Mouse (Mus musculus): ENCODE data around the gene Mindy1. TPM values are rescaled to one million over a fixed set of nuclear protein-coding genes. Genes with fewer than 3 reads are reported as not detected.
A peak's percentile ranks its signal among the peaks of the same experiment; 100 is the strongest.

Gene Mindy1
- total RNA-seq, 2 experiments from 2014 or later: 127 to 130 TPM

DNA sequence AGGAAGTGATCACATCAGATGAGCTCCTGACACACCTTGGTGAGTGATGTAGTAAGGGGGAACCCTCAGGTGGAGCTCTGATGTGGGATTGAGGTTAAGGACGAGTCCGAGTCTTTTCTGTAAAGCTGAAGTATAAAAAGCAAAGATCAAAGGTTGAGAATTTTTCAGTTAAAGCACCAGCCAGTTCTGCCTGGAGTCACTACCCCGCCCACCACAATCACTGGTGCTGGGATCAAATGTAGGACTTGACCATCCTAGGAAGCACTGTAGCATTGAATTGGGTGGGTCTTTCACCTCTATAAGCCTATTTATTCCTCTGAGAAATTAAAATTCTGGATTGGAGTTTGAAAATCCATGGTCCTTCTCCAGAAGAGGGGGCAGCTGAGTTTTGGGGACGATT is 9.9 kb downstream of the Mindy1 start:
- DNase-seq (ENCODE audit: low spot score in 2 of 2): no peak

DNA sequence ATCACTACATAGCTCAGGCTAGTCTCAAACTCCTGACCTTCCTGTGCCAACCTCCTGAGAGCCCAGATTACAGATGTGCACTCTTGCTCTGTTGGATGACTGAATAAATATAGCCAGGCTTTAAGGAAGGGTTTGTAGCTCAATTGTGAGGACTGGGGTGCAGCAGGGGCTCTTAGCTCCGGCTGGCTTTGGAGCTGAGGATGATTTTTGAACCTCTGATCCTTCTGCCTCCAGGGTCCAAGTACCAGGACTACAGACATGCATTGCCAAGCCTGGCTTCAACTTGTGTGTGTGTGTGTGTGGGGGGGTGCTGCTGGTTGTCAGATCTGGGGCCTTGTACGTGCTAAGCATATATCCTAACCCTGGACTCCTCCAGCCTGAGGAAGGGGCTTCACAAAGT is 11.8 kb downstream of the Mindy1 start:
- DNase-seq (ENCODE audit: low spot score in 2 of 2): no peak

DNA sequence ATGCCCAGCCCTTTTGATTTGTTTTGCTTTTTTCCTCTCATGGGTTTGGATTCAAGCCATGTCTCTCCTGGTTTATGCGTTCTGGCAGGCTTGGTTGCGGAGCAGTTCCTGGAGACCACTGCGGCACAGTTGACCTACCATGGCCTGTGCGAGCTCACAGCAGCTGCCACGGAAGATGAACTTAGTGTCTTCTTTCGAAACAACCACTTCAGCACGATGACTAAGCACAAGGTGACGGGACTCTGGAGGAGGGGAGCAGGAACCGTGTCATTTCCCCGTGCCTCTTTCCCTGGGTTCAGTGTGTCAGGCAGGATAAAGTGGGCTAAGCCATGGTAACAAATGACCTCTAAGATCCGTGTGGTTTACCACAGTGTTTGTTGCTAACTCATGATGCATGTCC is 12.4 kb downstream of the Mindy1 start:
- DNase-seq (ENCODE audit: low spot score in 2 of 2): no peak

DNA sequence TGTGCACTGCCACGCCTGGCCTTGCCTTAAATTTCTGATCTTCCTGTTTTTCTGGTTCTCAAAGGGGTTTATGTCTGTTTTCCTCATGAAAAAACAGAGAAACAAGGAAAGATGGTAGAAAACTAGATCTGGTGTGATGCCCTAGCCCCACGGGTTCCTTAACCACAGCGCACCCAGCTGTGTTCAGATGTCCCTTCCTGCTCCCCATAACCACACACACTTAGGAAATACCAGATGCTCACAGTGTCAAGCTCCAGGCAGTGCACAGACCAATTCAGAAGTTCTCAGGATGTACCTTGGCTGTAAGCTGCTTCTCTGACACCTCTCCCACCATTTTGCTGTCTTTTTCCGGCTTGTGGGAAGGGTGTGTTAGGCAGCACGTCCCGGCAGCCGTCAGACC is 13.2 kb downstream of the Mindy1 start:
- DNase-seq (ENCODE audit: low spot score in 2 of 2): no peak

DNA sequence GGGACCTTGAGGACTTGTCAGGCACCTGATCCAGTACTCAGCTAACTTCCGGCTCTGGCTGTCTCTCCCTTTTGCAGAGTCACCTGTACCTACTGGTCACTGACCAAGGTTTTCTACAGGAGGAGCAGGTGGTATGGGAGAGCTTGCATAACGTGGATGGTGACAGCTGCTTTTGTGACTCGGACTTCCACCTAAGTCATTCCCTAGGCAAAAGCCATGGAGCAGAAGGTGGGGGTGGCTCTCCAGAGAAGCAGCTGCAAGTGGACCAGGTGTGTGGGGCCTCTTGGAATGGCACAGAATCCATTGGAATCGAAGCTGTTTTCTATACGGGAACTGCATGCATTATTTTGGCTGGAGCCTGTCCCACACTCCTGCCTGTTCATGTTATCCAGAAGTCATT is 13.6 kb downstream of the Mindy1 start:
- DNase-seq (ENCODE audit: low spot score in 2 of 2): no peak

DNA sequence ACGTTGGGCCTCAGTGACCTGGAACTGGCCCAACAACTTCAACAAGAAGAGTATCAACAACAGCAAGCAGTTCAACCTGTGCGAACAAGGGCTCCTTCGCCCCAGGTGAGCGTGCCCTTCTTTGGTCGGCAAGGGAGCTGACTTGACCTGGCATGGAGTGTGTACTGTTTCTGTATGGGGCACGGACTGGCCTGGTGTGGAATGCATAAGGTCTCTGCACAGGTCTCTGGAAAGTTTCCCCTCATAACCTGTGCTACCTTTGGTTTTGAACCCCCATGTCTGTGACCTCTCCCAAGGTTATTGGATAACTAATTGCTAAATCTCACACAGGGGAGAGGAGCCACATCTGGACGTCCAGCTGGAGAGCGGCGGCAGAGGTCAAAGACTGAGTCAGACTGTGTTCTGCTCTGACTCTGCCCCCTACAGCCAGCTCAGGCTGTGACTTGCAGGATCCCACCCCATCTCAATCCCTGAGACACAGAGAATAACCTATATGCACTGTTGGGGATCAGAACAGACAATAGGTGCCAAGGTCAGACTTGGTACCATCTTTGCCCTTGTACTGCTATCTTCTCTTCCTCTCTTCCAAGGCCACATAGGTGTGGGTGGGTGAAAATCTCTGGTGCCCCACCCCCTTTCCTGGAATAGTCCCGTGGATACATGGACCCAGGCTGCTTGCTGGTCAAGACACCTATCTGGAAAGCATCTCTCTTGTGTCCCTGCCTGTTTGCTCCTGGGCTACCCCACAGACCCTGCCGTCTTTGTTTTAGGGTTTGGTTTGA is 14.4 kb downstream of the Mindy1 start:
- DNase-seq (ENCODE audit: low spot score in 2 of 2): no peak

DNA sequence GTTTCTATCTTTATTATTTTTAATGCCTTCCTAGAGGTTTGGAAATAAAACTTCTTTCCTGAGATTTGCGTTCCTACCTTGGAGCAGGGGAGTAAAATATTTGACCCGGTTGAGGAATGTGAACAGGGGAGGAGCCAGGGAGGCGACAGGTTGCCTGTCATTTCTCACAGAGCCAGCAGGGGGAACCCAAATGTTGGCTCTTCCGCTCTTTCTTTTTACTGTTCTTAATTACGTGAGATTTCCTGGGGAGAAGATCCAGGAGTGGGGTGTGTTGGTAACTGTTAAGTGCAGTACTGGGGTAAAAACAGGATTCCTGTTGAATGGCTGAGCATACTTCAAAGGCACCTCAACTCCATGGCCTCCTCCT is 14.9 kb downstream of the Mindy1 start:
- DNase-seq (ENCODE audit: low spot score in 2 of 2): no peak

DNA sequence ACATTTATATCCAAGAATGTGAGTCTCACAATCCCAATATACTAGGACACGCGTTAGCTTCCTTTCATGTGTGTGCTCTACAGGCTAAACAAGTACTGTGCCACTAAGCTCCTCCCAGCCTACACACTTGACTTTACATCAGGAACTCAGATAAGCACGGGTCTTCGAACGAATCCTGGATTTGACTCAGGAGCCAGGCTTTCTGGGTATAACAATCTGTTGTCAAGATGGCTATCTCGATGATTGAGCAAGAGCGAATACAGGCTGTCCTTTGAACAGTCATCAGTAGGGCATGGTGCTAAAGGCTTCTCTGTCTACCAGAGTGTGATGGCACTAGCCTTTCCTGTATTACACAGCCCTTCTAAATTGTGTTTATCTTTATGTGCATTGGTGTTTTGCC is 16.9 kb downstream of the Mindy1 start:
- no peak for DNase-seq (ENCODE audit: low spot score in 2 of 2)

DNA sequence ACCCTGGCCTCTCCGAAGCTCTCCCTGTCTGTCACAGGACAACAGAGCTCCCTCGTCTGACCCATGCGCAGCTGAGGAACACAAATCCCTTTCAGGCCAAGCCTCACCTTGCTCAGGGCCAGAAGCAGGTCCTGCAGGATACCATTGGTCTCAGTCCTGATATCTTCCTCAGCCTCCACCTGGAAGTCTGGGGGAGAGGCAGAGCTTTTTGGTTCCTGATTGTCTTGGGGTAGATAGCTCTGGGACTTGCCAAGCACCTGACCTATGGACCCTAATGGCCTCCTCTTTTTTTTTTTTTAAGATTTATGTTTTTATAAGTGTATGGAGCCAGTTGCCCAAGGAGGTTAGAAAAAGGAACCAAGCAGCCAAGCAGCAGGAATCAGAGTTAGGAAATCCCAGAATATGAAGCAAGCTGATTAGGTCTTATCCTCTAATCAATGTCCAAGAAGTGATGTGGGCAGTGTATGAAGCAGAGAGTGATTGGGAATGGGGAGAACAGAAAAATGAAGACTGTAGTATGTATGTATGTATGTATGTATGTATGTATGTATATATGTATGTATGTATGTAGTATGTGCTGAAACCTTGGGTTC is 20.2 kb downstream of the Mindy1 start:
- no peak for DNase-seq (ENCODE audit: low spot score in 2 of 2)

DNA sequence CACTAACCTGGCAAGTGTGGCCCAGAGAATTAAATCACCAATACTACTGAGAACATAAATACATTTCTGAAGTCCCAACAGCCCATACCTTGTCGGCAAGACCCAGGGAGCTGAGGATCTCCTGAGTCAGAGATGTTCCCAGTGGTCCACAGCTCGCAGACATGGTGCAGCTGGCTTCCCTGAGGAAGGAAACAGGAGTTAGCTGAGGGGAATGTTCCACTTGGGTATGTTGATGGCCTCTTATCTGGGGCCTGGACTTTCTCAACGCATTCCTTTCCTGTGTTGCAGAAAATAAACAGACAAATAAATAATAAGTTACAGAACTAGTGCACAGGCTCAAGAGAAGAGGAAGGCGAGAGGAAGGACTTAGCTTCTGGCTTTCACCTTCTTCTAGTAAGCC is 25.1 kb downstream of the Mindy1 start:
- no peak for DNase-seq (ENCODE audit: low spot score in 2 of 2)

DNA sequence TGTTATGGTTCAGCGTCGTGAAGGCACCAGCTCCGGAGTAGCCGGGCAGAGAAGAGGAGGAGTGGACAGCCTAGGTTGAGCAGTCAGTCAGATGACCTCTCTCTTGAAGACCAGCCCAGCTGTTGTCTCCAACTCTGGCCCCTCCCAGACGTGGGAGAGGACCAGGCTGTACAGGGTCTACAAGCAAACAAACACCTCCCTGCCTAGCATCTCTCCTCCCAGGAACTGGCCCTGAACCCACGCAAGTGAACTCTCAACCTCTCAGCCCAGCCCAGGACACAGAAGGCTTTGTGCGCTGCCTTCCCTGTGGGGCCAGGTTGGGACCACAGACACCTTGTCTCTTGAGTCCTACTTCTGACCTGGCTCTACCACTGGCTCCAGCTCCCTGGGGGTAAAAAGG is 26.0 kb downstream of the Mindy1 start, which contains the start of gene Anxa9:
Anxa9 (minus strand) TSS at position 77 of the 400 bp plus-strand sequence.
- no peak for DNase-seq (ENCODE audit: low spot score in 2 of 2)

DNA sequence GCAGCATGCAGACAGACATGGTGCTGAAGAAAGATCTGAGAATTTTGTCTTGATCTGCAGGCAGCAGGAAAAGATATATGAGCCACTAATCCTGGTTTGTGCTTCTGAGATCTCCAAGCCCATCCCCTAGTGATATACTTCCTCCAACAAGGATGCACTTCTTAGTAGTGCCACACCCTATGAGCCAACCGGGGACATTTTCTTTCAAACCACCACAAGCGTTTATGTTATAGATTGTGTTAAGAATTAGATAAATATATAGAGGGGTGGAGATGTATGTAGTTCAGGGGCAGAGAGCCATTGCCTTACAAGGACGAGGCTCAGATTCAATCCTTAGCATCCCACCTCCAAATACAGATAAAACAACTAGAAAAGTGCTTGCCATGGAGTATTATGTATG is 29.4 kb downstream of the Mindy1 start:
- no peak for DNase-seq (ENCODE audit: low spot score in 2 of 2)

DNA sequence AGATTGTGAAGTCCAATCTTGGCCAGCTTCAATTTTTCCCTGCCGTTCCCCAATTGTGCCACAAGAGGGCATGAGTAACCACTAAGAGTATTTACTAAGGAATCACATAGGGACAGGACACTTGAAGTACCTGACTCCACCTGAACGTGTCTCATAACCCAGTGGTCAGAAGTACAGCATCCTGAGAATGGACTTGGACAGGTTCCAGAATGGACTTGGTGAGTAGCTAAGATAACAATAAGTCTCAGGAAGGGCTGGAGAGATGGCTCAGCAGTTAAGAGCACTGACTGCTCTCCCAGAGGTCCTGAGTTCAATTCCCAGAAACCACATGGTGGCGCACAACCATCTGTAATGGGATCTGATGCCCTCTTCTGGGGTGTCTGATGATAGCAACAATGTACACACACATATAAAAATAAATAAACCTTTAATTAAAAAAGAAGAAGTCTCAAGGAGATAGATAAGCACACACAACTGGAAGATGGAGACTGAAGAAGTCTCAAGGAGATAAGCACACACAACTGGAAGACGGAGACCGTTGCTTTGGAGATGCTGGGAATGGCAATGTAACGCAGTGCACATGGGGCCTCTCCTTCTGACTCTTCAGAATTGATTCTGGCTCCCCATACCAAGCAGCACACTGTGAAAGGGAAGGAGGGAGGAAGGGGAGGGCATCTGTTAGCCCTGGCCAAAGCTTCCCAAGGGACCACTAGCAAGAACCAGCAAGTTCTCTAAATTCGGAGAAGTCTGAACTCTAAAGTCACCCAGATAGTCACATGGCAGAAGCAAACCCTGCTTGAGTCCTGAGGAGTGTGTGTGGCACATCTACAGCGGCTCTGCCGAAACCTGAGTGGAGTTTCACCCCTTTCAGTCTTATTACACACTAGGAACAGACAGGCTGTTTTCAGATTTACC is 30.1 kb downstream of the Mindy1 start:
- peak in 1 of 2 experiments; percentile 62 for DNase-seq (ENCODE audit: low spot score in 2 of 2)

DNA sequence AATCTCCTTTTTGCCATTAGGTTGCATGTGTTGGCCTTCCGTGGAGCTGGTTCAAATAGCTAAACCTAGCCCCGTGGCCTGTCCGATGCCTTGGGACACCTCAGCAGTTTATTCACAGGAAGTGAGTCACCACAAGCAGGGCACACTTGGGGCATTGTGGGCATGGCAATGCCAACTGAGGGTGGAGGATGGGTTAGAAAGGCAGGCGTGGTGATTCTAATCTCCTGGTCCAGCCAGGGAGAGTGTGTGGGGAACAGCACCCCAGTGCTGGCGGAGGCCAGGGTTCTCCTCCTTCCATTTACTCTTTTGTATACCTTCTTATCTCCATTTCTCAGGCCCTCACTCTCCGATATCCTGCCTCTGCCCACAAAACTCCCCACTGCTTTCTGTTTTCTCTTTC is 31.5 kb downstream of the Mindy1 start:
- DNase-seq (ENCODE audit: low spot score in 2 of 2): no peak

DNA sequence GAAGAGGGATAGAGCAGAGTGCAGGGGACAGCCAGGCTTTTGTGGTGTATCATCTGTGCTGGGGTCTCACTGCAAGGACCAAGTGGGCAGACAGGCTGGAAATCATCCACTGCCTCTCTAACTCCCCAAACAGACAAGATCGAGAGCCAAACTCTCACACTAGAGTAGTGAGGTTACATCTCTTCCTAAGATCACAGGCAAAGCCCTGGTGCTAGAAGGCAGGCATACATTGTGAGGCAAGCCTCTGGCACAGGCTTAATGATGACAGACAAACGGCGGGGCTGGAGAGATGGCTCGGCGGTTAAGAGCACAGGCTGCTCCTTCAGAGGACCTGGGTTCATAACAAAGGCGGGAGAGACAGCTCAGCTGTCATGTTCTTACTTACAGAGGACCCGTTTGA is 32.3 kb downstream of the Mindy1 start:
- no peak for DNase-seq (ENCODE audit: low spot score in 2 of 2)

DNA sequence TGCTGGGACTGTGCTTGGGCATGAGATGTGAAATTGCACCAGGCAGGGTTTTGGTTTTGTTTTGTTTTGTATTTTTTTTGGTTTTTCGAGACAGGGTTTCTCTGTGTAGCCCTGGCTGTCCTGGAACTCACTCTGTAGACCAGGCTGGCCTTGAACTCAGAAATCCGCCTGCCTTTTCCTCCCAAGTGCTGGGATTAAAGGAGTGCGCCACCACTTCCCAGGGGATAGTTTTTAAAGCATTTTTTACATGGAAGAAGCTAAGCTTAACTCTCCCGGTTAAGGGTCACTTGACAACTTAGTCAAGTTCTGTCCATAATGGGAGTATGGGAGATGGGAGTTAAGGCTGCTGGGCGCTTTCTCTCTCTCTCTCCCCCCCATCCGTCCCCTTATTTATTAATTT is 32.9 kb downstream of the Mindy1 start:
- no peak for DNase-seq (ENCODE audit: low spot score in 2 of 2)

DNA sequence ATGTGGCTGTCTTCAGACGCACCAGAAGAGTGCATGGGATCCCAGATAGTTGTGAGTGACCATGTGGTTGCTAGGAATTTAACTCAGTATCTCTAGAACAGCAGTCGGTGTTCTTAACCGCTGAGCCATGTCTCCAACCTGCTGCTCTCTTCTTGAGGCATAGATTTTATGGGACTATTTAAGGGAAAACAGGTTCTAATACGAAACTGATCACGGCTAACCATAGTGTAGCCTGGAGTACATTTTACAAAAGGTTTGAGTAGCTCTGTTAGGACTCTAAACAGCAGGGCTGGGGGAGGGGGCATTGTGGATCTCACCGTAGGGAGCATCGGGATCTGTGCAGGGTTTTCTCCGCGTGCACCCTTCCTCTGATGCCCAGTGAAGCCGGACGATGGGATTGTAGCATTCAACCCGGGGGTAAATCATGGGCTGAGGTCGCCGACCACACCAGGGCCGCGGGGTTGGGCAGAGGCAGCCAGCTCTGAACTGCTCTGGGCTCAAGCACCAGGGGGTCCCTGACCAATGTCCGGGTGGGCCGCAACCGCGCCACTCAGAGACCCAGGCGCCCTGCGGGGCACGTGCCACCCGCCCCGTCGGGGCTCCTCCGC is 33.4 kb downstream of the Mindy1 start, which contains the start of gene Cers2:
Cers2 (plus strand) TSS at position 306 of the 608 bp plus-strand sequence.
- DNase-seq (ENCODE audit: low spot score in 2 of 2): no peak

DNA sequence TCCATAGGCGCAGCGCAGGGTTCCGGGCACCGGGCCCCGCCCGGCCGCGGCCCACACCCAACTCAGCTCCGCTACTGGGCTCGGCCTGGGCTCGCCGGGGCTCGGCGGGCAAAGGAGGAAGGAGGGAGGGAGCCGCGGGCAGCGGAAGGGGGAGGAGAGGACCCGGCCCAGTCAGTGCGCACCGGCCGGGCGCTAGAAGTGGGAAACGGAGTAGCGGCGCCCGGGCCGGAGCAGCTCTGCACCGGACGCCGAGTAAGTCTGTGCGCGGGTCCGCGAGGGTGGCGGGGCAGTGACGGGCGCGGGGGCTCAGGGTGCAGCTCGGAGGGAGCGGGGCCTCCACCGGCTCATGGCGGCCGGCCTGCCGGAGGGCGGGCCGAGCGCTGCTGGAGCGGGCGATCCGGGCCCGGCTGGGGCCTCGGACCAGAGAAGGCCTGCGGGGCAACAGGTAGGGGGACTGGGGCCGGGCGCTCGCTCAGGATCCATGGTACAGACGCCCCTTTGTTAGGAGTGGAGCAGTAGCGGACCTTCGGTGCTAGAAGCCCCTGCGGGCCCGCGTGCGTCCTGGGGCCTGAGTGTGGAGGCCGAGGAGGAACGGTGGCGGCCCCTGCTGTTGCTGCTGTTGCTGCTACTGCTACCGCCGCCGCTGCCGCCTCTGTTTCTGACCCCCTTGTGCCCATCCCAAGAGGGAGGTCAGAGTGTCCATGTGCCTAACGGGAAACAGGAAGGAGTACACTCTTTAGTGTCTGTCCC is 34.1 kb downstream of the Mindy1 start:
- peak; percentile 85 to 90 for DNase-seq (ENCODE audit: low spot score in 2 of 2)

DNA sequence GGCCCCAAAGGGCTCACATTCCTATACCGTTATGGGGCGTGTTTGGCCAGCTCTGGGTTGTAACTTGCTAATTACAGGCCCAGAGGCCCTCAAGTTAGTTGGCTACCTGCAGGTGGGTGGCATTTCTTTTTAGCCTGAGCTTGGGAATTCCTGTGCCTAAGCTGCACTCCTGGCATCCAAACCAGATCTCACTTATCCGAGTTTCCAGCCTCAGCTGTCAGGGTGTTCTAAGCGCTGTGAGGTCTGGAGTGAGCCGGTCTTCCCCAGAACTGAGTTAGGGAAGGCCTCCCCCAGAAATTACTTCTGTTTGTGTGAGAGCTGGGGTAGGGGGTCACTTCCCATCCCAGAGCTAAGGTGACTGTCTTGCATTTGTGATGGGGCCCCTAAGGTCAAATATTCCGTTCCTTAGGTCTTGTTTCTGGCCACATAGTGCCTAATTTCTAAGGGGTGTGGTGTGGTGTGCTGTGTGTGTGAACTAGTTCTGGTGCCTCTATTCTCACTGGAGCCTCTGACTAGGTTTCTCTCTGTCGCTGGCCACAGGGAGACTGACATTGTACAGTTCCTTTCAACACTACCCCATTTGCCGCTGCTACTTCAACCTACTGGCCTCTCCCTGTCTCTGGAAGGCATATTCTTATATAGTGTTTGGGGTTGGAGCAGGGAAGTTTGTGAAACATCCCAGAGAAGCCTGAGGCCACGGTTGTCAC is 34.9 kb downstream of the Mindy1 start:
- no peak for DNase-seq (ENCODE audit: low spot score in 2 of 2)

DNA sequence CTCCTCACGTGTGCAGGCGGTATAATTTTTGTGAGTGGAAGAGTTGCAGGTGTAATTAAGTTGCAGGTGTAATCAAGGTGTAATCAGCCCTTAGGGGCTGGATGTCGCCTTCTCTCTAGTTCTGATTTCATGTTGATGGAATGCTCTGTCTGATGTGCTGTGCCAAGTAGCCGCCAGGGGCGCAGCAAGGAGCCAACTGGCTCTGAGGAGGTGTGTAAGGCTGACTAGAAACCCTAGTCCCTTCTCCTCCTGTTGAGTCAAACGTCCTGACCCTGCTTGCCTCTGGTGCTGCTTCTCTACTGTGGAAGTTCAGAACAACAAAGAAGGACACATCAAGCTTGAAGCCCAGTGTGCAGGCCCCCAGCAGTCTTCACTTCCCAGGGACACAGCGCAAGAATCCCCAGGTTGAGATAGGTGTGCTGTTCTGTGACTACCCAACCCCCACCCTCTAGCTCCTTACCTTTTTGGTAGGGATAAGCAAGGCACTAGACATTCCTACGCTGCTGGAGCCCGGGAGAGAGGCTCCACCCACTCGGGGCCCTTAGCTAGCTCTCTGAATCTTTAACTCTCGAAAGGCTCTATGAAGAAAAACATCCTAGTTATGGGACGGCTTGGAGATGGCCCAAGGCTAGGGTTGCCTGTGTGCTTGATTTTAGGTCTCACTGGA is 36.4 kb downstream of the Mindy1 start:
- no peak for DNase-seq (ENCODE audit: low spot score in 2 of 2)

Data from adrenal gland, postnatal 4 days (tissue).